Mouse (Mus musculus) kidney, adult 18-20 months (tissue): ENCODE results near the gene Ptgfrn.
A peak's percentile ranks its signal among the peaks of the same experiment; 100 is the strongest.

Experiments
- DNase-seq: peaks from one replicate; pipeline ENCODE4 v3.0.0; 2021

The Ptgfrn gene

DNA sequence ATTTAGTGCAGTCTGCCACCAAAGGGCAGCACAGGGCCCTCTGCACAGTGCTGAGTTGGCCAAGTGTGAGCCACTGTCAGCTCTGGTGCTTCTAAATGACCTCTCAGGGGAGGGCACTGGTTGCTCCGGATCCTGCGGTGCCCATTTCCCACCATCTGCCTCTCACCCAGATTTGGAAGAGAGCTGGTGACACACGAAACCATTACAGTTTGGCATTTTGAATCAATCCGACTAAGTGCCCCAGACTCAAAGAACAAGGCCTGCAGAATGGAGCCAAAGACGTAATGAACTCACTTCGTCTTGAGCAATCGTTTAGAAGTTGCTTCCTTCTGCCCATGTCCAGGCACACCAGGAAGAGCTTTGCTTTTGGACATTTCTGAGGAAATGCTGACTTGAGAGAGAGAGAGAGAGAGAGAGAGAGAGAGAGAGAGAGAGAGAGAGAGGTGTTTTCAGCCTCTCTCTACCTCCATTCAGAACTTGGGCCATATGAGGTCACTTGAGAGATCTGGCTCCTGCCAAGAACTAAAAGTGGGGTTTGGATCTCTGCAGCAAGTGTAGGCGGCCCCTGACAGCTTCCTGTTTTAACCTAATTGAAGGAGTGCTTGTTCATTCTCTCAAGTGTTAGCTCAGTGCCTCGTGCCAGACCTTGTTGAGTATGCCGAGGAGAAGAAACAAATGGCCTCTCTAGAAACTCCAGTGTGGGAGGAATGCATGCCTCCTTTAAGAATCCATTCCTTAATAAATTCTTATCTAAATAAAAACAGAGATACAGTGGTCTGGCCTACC is 112.1 kb downstream of the Ptgfrn start:
- no peak for DNase-seq

DNA sequence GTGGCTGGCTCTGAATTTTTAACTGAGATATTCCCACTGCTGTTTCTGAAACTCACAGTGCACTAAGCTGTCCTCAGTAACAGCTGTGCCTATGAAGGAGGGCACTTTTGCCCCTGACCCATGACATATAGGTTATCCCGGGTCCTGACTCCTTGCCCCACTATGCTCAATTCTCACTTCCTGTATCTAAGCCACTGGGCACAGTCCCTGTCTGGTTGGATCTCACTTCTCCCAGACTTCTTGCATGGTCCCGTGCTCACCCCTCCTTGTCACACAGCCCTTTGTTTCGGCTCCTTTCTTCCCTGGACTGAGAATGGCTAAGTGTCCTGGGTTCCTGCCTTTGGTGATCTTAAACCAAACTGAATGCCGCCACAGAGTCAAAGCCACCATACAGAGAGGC is 115.8 kb downstream of the Ptgfrn start:
- no peak for DNase-seq

DNA sequence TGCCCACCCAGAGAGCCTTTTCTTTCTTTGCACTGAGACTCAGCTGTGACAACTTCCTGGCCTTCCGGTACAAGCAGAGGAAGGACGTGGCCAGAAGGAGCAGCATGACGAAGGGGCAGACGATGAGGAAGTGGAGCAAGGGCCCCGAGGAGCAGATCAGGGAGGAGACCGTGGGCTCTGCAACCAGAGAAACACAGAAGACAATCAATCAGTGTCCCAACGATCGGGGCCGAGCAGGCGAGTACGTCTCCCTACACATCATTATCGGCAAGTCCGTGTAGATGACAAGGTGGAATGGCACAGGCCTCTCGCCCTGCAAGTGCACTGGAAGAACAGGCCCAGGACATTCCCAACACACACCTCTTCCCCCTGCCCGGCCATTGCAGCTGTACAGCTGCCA is 116.4 kb downstream of the Ptgfrn start:
- peak; percentile 14 for DNase-seq

DNA sequence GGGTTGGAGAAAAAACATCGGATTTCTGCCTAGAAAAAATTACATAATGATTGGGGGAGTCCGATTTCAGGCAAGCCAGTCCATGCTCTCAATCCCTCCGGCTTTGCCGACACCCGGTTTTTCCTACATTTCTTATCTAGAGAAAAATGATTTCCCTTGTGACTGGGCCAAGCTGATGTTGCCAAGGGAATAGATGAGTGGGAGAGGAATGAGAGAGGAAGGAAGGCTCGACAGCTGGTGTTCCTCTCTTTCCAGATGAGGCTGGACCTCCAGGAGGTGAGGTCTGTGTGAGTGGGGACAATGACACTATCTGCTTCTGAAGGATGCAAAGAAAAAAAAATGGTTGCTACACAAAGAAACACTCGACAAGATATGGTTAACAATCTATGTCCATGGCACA is 116.9 kb downstream of the Ptgfrn start:
- DNase-seq: no peak
